Mouse (Mus musculus): ENCODE results near the gene Flt4. TPM values are rescaled to one million over a fixed set of nuclear protein-coding genes. Genes with fewer than 3 reads are reported as not detected.

Flt4 gene
- total and polyA plus RNA-seq, 3 experiments: 0.08 to 0.13 TPM; not detected in 1

DNA sequence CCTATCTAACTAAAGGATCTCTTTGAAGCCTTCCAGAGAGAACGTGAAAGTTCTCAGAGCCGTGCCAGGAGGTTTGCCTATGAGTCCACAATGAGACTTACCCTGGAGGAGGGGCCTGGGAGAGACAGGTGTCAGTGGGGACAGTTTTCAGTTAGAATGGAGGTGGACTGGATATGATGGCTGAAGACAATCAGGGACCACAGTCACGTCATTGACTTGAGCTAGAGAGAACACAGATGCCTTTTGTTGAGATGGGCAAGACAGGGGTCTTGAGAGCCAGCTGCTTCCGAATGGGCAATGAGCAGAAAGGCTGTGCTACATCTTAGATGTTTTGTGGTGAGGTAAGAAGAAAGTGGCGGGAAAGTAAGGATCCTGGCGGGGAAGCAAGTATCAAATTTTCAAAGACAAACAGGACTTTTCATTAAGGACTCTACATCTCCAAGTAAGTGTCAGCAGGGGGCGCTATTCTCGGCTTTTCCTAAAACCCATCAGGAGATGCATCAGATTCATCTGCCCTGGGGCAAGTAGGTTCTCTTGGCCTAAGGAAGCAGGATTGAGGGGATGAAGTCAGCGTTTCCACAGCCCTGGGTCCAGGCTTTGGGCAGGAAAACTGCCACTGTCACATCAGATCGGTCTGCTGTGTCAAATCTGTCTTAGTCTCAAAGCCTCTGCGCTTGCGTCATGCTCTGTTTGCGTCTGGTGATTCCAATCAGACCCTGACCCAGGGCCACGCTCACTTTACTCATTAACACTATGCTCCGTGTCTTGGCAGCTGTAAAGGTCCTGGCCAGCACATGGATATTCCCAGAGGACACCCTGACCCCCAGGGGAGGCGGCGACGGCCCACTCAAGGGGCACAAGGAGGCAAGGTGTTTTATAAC lies 41.3 kb downstream of the Flt4 start (continued):
- no peak for TF ChIP-seq MYB (IDR thresholded peaks at IDR 0.05; ENCODE audit: low read depth, low read length)
- peak; percentile 37; the same call in 1 of the 2 replicates for TF ChIP-seq ZC3H11A (IDR thresholded peaks at IDR 0.05; ENCODE audit: low read depth, low read length)
- peak; percentile 3 to 61; a peak in 1 of 4 replicates for TF ChIP-seq POLR2A (IDR thresholded peaks at IDR 0.05; ENCODE audit: control insufficient read depth in 1 of 2, insufficient read depth in 1 of 2, low read depth in 1 of 2, low read length in 2 of 2, poor library complexity in 1 of 2)
- no peak for TF ChIP-seq KAT2A (conservative IDR thresholded peaks at IDR 0.05; ENCODE audit: low read depth, low read length)
- no peak for TF ChIP-seq POLR2AphosphoS2 (IDR thresholded peaks at IDR 0.05; ENCODE audit: low read length)
- TF ChIP-seq UBTF (IDR thresholded peaks at IDR 0.05; ENCODE audit: borderline replicate concordance, insufficient read depth, low read depth, low read length): no peak
- no peak for TF ChIP-seq JUND (IDR thresholded peaks at IDR 0.05; ENCODE audit: low read depth, low read length)
- no peak for TF ChIP-seq ZKSCAN1 (IDR thresholded peaks at IDR 0.05; ENCODE audit: low read depth, low read length)
- peak; percentile 58; the same call in 1 of the 2 replicates for TF ChIP-seq NELFE (IDR thresholded peaks at IDR 0.05; ENCODE audit: low read depth, low read length)
- no peak; the same call in 1 of the 2 replicates for TF ChIP-seq TCF12 (IDR thresholded peaks at IDR 0.05; ENCODE audit: low read depth, low read length)
- peak; percentile 62 for TF ChIP-seq E2F4 (IDR thresholded peaks at IDR 0.05; ENCODE audit: borderline replicate concordance, low read depth, low read length)
- TF ChIP-seq MAX (IDR thresholded peaks at IDR 0.05; ENCODE audit: low read length): no peak; the same call in 1 of the 2 replicates
- TF ChIP-seq GATA1 (IDR thresholded peaks at IDR 0.05; ENCODE audit: low read depth, low read length): no peak
- TF ChIP-seq CTCF (IDR thresholded peaks at IDR 0.05 in 2 of 3, conservative IDR thresholded peaks at IDR 0.05 in 1 of 3; ENCODE audit: control insufficient read depth in 1 of 3, insufficient read depth in 1 of 3, low read depth in 2 of 3, low read length in 3 of 3, poor library complexity in 1 of 3, severe bottlenecking in 1 of 3): peak; percentile 58 to 90 (median 80)

DNA sequence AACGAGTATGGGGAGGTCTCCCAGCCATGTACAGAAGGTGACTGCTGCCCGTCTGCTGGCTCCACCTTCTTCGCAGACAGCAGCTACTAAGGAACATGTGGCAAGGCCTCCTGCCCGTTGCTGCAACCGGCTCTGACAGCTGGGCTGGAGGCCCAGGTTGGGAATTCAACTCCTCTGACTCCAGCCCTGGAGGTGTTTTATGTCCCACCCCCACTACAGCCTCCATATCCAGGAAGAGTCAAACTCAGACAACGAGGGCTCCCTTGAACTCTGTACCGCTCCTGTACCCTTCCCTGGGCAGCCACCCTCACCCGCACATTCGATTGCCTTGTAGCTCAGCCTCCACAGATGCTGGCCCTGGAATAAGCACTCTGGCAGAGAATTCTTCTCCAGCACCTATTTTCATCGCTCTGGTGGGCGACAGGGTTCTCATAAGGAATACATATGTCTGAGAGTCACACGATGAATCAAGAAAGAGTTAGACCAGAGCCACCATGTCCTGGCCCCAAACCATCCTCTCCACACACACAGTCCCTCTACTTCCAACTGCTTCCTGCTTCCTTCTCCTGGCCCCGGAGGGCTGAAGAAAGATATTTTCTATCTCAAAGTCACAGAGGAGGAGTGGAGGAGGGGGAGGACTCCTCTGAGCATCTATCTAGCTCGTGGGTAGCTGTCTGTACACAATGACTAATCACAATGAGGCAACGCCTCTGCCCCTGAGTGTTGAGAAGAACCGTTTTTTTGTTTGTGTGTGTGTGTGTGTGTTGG lies 42.1 kb downstream of the Flt4 start:
- no peaks in the 10 kb centered on the region for H3K9me3 ChIP-seq (replicated peaks; ENCODE audit: insufficient read depth, low read length)
- DNase-seq (ENCODE audit: low read depth, low spot score): peak; percentile 96
- TF ChIP-seq ZC3H11A (IDR thresholded peaks at IDR 0.05; ENCODE audit: low read depth, low read length): no peak
- peak; percentile 92 for TF ChIP-seq TCF12 (IDR thresholded peaks at IDR 0.05; ENCODE audit: low read depth, low read length)
- peak; percentile 83 for TF ChIP-seq CHD2 (IDR thresholded peaks at IDR 0.05; ENCODE audit: low read length)
- peak; percentile 92 for TF ChIP-seq RCOR1 (IDR thresholded peaks at IDR 0.05; ENCODE audit: low read depth, low read length)
- TF ChIP-seq USF2 (IDR thresholded peaks at IDR 0.05; ENCODE audit: borderline replicate concordance in 1 of 2, insufficient read depth in 1 of 2, low read depth in 1 of 2, low read length in 2 of 2): no peak
- TF ChIP-seq MYB (IDR thresholded peaks at IDR 0.05; ENCODE audit: low read depth, low read length): peak; percentile 92
- peak; percentile 60 for TF ChIP-seq NELFE (IDR thresholded peaks at IDR 0.05; ENCODE audit: low read depth, low read length)
- peak; percentile 86 for TF ChIP-seq MYC (IDR thresholded peaks at IDR 0.05; ENCODE audit: low read depth, low read length)
- TF ChIP-seq CHD1 (IDR thresholded peaks at IDR 0.05; ENCODE audit: low read depth, low read length): no peak
- TF ChIP-seq POLR2A (IDR thresholded peaks at IDR 0.05; ENCODE audit: control insufficient read depth in 1 of 2, insufficient read depth in 1 of 2, low read depth in 1 of 2, low read length in 2 of 2, poor library complexity in 1 of 2): peak; percentile 1 to 82; a peak in 2 of 4 replicates
- TF ChIP-seq GATA1 (IDR thresholded peaks at IDR 0.05; ENCODE audit: low read depth, low read length): peak; percentile 89
- TF ChIP-seq SIN3A (IDR thresholded peaks at IDR 0.05; ENCODE audit: low read length): peak; percentile 97
- no peak for TF ChIP-seq E2F4 (IDR thresholded peaks at IDR 0.05; ENCODE audit: borderline replicate concordance, low read depth, low read length)
- TF ChIP-seq KAT2A (conservative IDR thresholded peaks at IDR 0.05; ENCODE audit: low read depth, low read length): no peak; the same call in 1 of the 2 replicates
- peak; percentile 29; the same call in 1 of the 2 replicates for TF ChIP-seq NRF1 (IDR thresholded peaks at IDR 0.05; ENCODE audit: insufficient read depth, low read depth, low read length, poor library complexity, severe bottlenecking)
- TF ChIP-seq ZNF384 (IDR thresholded peaks at IDR 0.05; ENCODE audit: low read depth, low read length): peak; percentile 98
- peak; percentile 77 for TF ChIP-seq ELF1 (IDR thresholded peaks at IDR 0.05; ENCODE audit: low read depth, low read length)
- peak; percentile 81 for TF ChIP-seq MAX (IDR thresholded peaks at IDR 0.05; ENCODE audit: low read length)
- peak; percentile 74 for TF ChIP-seq HCFC1 (IDR thresholded peaks at IDR 0.05; ENCODE audit: low read depth, low read length)
- peak; percentile 81 for TF ChIP-seq JUND (IDR thresholded peaks at IDR 0.05; ENCODE audit: low read depth, low read length)
- TF ChIP-seq TBP (IDR thresholded peaks at IDR 0.05; ENCODE audit: low read depth, low read length): peak; percentile 89
- no peak for TF ChIP-seq USF1 (IDR thresholded peaks at IDR 0.05; ENCODE audit: low read depth, low read length)
- no peak; the same call in 1 of the 2 replicates for TF ChIP-seq MAFK (IDR thresholded peaks at IDR 0.05; ENCODE audit: borderline replicate concordance, low read depth, low read length)
- peak; percentile 89 for TF ChIP-seq GABPA (IDR thresholded peaks at IDR 0.05; ENCODE audit: low read depth, low read length)

More for the DNA sequence above, 42.1 kb downstream of the Flt4 start:
- H3K27me3 ChIP-seq (ENCODE audit: control insufficient read depth in 1 of 2, insufficient read depth in 2 of 2, low read length in 2 of 2): no peaks in the 10 kb centered on the region
- H3K27ac ChIP-seq (ENCODE audit: control insufficient read depth, low read depth, low read length): peak overlapping the region; percentile 98
- peak overlapping the region; percentile 55 to 61 for H3K4me3 ChIP-seq (ENCODE audit: control insufficient read depth in 1 of 2, insufficient read depth in 1 of 2, low read depth in 2 of 2, low read length in 2 of 2)
- H3K4me1 ChIP-seq (ENCODE audit: control insufficient read depth in 1 of 2, insufficient read depth in 2 of 2, low read length in 2 of 2): peaks cover 7 to 19% of the 10 kb centered on the region in 2 experiments; a peak in 3 of 4 replicates
- H3K9ac ChIP-seq (ENCODE audit: control insufficient read depth, low read depth, low read length, poor library complexity, severe bottlenecking): peak overlapping the region; percentile 81
- peaks cover 3% of the 10 kb centered on the region; the same call in 1 of the 2 replicates for H3K79me2 ChIP-seq (ENCODE audit: control insufficient read depth, insufficient read depth, low read length, poor library complexity)
- H3K36me3 ChIP-seq (ENCODE audit: control insufficient read depth in 1 of 2, insufficient read depth in 2 of 2, low read length in 2 of 2): peaks cover 0 to 10% of the 10 kb centered on the region in 2 experiments; a peak in 2 of 4 replicates

Data from MEL (cell line).